Mouse (Mus musculus): ENCODE results near the gene Rad23b.

GRCm38 (mm10) chr4:55355845-55356244, 6.0 kb downstream of the Rad23b start:
- no peak for TF ChIP-seq POLR2A (IDR thresholded peaks at IDR 0.05; ENCODE audit: borderline replicate concordance, low read depth, low read length)
- TF ChIP-seq CTCF (IDR thresholded peaks at IDR 0.05; ENCODE audit: low read depth, low read length), result no peak

All from bone marrow macrophage, adult 2 months (primary cell).